Mouse (Mus musculus) midbrain, embryonic 14.5 days (tissue): Measurements from ENCODE around the gene Igfbp4. TPM values are rescaled to one million over a fixed set of nuclear protein-coding genes. Genes with fewer than 3 reads are reported as not detected.

Experiments
- ATAC-seq: fragments of 200-750 bp; cut with Nextera tagmentation; 2 replicates; pipeline ENCODE4 v1.8.0; 2017; ENCODE audit warnings: moderate number of reproducible peaks, moderate library complexity; ENCODE audit not compliant: low FRiP score, low TSS enrichment
- DNase-seq: peaks from one replicate; pipeline ENCODE4 v3.0.0-alpha.2; 2015
- H3K27ac ChIP-seq: fragments of 300-500 bp; sonication (generic); replicated peaks from 2 replicates; pipeline ENCODE4 v1.5.1; 2014; ENCODE audit warnings: mild to moderate bottlenecking, low read depth, low read length, moderate library complexity
- H3K27me3 ChIP-seq: fragments of 300-500 bp; sonication (generic); 2 replicates; pipeline ENCODE4 v1.6.1; 2014; ENCODE audit warnings: low read length, control low read depth, mixed read lengths; ENCODE audit not compliant: control insufficient read depth, insufficient read depth
- H3K36me3 ChIP-seq: fragments of 300-500 bp; sonication (generic); 2 replicates; pipeline ENCODE4 v1.6.1; 2014; ENCODE audit warnings: low read length, control low read depth; ENCODE audit not compliant: control insufficient read depth, insufficient read depth
- H3K4me1 ChIP-seq: fragments of 300-500 bp; sonication (generic); 2 replicates; pipeline ENCODE4 v1.6.1; 2014; ENCODE audit warnings: mild to moderate bottlenecking, antibody characterized with exemption, low read length, control low read depth; ENCODE audit not compliant: control insufficient read depth, insufficient read depth
- H3K4me2 ChIP-seq: fragments of 300-500 bp; sonication (generic); 2 replicates; pipeline ENCODE4 v1.6.1; 2014; ENCODE audit warnings: mild to moderate bottlenecking, low read length, moderate library complexity
- H3K4me3 ChIP-seq: fragments of 300-500 bp; sonication (generic); replicated peaks from 2 replicates; pipeline ENCODE4 v1.5.1; 2014; ENCODE audit warnings: low read depth, low read length
- H3K9ac ChIP-seq: fragments of 300-500 bp; sonication (generic); replicated peaks from 2 replicates; pipeline ENCODE4 v1.6.1; 2014; ENCODE audit warnings: mild to moderate bottlenecking, low read length, moderate library complexity
- H3K9me3 ChIP-seq: fragments of 300-500 bp; sonication (generic); 2 replicates; pipeline ENCODE4 v1.6.1; 2016; ENCODE audit warnings: low read length, control low read depth, mixed read lengths; ENCODE audit not compliant: control insufficient read depth
- WGBS: fragments of 180-500 bp; shearing (Covaris S2); extraction: QIAGEN DNeasy Blood & Tissue Kit; methylation state at CpG from one replicate; pipeline ENCODE4 v1.1.7; 2014; 5-methylcytosine and 5-hydroxymethylcytosine counted together
- polyA plus RNA-seq: library from polyadenylated mRNA; unstranded; fragments of >200 nt; fragmentation: Nextera tagmentation; extraction: Ambion mirVana; gene quantifications from 2 replicates; pipeline ENCODE4 v1.2.1, GENCODE M21; 2014

Gene Igfbp4
- polyA plus RNA-seq, 1 experiment from 2014 or later, result 111 TPM

DNA sequence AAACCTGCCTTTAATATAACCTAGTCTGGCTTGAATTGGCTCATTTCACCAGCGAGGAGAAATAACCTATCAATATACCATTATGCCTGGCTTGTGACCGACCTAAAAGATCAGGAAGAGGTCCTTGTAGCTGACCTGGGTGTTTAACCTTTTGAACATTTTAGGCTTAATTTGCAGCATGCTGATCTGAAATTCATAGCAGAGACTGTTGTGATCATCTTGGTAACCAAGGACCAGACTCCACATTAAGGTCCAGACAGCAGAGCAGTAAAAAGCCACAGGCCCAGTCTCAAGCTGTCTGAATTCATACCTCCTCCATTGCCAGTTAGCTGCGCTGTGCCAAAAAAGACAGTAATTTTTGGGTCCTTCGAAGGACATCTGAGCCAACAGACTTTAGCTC is 54.7 kb downstream of the Igfbp4 start:
- no peak overlapping the region for H3K4me2 ChIP-seq
- no peak overlapping the region for H3K4me3 ChIP-seq
- H3K9me3 ChIP-seq, result no peaks in the 10 kb centered on the region
- ATAC-seq (no peak), DNase-seq (no peak)
- no peak overlapping the region for H3K27ac ChIP-seq
- WGBS, result 85% methylated on average over 4 of the region's 4 CpGs
- no peaks in the 10 kb centered on the region for H3K27me3 ChIP-seq
- no peaks in the 10 kb centered on the region for H3K4me1 ChIP-seq
- no peak overlapping the region for H3K9ac ChIP-seq
- H3K36me3 ChIP-seq, result no peaks in the 10 kb centered on the region

DNA sequence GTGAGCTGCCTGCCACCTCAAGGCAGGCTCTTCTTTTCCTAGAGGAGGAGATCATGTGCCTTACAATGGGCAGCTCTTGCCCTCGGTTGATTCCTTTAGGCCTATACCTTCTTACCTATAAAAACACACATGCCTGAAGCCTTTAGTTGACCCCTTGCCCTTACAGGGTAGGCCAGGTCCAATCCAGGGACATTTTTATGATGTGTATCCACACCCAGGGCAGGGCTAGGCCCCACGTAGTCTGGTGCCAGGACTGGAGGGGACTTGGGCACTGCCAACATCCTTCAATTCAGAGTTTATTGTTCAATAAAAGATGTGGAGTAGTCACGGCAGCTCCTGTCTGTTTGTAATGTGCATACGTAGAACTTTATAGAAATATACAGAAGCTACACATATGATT is 55.4 kb downstream of the Igfbp4 start:
- ATAC-seq (no peak), DNase-seq (no peak)
- Histone ChIP-seq H3K9ac (no peak overlapping the region), H3K4me1 (no peaks in the 10 kb centered on the region), H3K4me3 (no peak overlapping the region), H3K27me3 (no peaks in the 10 kb centered on the region), H3K4me2 (no peak overlapping the region), H3K27ac (no peak overlapping the region), H3K36me3 (no peaks in the 10 kb centered on the region), H3K9me3 (no peaks in the 10 kb centered on the region)
- 81% methylated on average over 4 of the region's 4 CpGs for WGBS

DNA sequence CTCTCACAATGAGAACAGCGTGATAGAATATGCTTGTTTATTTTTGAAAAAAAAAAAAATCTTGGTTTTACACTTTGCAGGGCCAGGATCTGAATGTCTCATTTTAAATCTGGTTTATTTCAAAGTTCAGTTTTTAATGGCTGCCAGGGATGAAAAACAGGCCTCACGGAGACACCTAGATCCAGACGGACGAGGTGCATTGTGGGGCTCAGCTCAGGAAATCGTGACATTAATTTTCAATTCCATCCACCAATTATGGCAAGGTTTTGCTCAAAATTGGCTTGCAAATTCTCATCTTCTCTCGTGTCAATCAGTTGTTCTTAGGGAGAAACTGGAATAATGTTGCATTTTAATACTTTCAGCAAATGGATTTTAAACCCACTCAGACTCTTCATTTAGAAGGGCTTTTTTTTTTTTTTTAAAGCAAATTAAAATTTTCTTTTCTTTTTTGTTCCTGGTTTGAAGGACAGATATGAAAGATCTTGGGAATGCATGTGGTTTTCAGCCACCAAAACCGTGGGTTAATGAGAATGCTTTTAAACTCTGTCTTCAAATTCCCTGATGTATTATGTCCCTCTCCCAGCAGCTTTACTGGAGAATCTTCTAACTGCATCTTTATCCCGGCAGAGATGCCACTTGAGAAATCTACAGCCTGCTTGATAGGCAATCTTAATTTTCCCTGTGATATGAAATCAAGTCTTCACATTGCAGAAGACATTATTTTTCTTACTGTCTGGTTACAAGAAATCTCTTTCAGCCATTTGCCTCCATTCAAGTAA is 56.1 kb downstream of the Igfbp4 start:
- WGBS, result 61% methylated on average over 8 of the region's 8 CpGs
- Histone ChIP-seq H3K27me3 (no peaks in the 10 kb centered on the region), H3K4me1 (no peaks in the 10 kb centered on the region), H3K4me3 (no peak overlapping the region), H3K27ac (0 out of 2 replicates have a peak overlapping the region, but pooled peaks have one; percentile 2), H3K36me3 (no peaks in the 10 kb centered on the region), H3K9ac (no peak overlapping the region), H3K9me3 (no peaks in the 10 kb centered on the region), H3K4me2 (no peak overlapping the region)
- peak; percentile 40 for DNase-seq
- no peak for ATAC-seq

DNA sequence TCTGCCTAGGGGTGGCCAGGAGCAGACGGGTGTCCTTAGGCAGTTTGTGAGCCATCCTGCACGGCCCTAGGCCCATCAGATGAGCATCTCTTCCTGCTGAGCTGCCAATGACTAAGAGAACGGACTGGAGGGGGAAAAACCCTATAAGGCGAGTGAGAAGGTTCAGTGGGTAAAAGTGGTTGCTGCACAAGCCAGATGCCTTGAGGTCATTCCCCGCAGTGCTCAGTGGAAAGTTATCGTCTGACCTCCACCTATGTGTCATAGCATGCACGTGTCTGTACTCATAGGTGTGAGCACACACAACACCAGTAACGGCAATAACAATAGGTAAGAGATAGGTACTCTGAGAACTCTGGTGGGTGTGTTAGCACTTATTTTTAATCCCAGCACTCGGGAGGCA is 57.9 kb downstream of the Igfbp4 start:
- H3K27ac ChIP-seq, result no peak overlapping the region
- H3K27me3 ChIP-seq, result no peaks in the 10 kb centered on the region
- 89% methylated on average over 9 of the region's 9 CpGs for WGBS
- no peaks in the 10 kb centered on the region for H3K4me1 ChIP-seq
- no peak overlapping the region for H3K9ac ChIP-seq
- no peak overlapping the region for H3K4me3 ChIP-seq
- DNase-seq, result no peak
- H3K4me2 ChIP-seq, result no peak overlapping the region
- no peak for ATAC-seq
- no peaks in the 10 kb centered on the region for H3K9me3 ChIP-seq
- H3K36me3 ChIP-seq, result no peaks in the 10 kb centered on the region

DNA sequence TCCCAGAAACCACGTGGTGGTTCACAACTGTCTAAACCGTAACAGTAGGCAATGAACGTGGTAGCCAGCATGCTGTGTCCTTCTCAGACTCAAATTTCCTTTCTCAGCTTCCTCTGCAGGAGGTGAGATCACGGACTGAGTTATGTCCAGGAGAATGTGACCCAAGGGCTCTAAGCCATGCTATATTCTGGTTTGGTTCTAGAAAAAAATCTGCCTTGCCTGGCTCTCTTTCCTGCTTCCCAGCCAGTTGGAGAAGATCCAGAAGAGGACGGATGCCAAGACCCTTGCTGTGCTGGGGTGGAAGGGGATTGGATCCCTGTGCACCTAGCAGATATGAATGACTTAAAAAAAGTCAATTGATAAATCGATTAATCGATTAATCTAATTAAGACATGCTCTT is 58.5 kb downstream of the Igfbp4 start:
- Histone ChIP-seq H3K9me3 (no peaks in the 10 kb centered on the region), H3K36me3 (no peaks in the 10 kb centered on the region), H3K4me2 (no peak overlapping the region), H3K27me3 (no peaks in the 10 kb centered on the region), H3K9ac (no peak overlapping the region), H3K4me1 (no peaks in the 10 kb centered on the region), H3K27ac (no peak overlapping the region), H3K4me3 (no peak overlapping the region)
- no peak for ATAC-seq
- WGBS, result 87% methylated on average over 7 of the region's 7 CpGs
- DNase-seq, result no peak

DNA sequence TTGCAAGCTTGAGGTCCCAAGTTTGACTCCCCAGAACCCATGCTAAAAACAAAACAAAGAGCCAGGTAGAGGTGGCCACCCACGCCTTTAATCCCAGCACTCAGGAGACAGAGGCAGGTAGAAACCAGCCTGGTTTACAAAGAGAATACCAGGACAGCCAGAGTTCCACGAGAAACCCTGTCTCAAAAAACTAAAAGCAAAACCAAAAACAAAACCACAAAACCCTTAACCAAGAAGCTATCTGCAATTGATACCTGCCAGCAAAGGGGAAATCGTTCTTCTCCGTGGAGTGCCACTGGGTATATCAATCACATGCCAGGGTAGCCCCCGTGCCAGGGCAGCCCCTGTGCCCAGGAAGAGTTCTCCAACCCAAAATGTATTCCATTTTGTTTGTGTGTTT is 59.2 kb downstream of the Igfbp4 start:
- WGBS, result 85% methylated on average over 5 of the region's 5 CpGs

DNA sequence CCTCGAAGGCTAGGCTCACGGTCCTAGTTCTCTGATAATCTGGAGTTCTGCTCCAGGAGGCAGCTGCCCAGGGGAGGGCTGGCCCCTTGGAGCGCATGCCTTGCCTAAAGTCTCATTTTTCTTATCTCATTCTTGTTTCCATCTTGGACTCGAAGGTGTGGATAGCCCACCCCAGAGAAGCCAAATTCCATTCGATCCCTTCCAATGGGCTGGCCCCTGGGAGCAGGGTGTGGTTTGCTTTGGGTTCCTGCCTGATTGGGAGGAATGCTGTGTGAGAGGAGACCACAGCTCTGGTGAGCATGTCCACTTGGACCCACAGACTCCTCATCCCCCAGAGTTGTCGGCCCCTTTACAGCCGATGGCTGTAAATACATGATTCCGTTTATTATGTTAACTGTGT is 60.6 kb downstream of the Igfbp4 start:
- Histone ChIP-seq H3K4me2 (no peak overlapping the region), H3K4me3 (no peak overlapping the region), H3K36me3 (no peaks in the 10 kb centered on the region), H3K4me1 (no peaks in the 10 kb centered on the region), H3K9me3 (no peaks in the 10 kb centered on the region), H3K9ac (no peak overlapping the region), H3K27me3 (no peaks in the 10 kb centered on the region), H3K27ac (no peak overlapping the region)
- WGBS, result 90% methylated on average over 8 of the region's 8 CpGs
- ATAC-seq (no peak), DNase-seq (no peak)

More for the DNA sequence above, 59.2 kb downstream of the Igfbp4 start:
- Histone ChIP-seq H3K27ac (no peak overlapping the region), H3K27me3 (no peaks in the 10 kb centered on the region), H3K9me3 (no peaks in the 10 kb centered on the region), H3K4me2 (no peak overlapping the region), H3K4me3 (no peak overlapping the region), H3K4me1 (no peaks in the 10 kb centered on the region), H3K36me3 (no peaks in the 10 kb centered on the region), H3K9ac (no peak overlapping the region)
- no peak for DNase-seq
- no peak for ATAC-seq

DNA sequence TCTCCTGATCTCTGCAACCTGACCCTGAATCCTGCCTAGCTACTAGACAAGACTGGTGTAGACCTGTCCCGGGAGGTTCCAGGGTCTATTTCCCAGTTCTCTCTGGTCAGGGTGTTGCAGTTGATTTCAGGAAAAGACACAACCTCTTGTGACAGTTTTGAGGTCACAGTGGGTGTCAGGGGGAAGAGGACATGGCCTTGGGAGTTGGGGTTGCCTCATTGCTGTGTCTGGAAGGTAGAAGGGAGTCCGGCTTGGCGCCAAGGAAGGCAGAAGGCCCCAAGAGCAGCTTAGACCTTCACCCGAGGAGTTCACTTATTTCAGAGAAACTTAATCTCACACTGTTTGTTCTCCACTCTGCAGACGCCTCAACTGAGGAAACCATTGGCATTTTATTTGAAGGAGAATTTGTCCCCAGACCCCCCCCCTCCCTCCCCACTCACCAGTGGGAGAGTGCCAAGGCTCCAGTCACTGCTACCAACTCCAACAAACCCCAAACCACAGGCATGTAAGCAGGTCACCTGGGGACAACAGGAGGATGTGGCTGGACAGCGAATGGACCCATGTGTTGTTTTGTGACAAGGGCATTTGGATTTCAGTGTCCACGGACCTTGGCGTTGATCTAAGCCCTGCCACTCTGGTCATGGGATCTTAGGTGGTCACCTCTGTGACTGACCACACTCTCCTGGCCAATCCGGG is 61.7 kb downstream of the Igfbp4 start:
- H3K9ac ChIP-seq, result no peak overlapping the region
- H3K4me1 ChIP-seq, result no peaks in the 10 kb centered on the region
- 80% methylated on average over 9 of the region's 9 CpGs for WGBS
- no peak for DNase-seq
- H3K27ac ChIP-seq, result no peak overlapping the region
- H3K36me3 ChIP-seq, result no peaks in the 10 kb centered on the region
- H3K9me3 ChIP-seq, result no peaks in the 10 kb centered on the region
- H3K4me2 ChIP-seq, result no peak overlapping the region
- no peak for ATAC-seq
- no peaks in the 10 kb centered on the region for H3K27me3 ChIP-seq
- H3K4me3 ChIP-seq, result no peak overlapping the region
